Comparison of ENCODE assay signal across 35 mouse cellular contexts in genomic region chr9:116633075-116633474, GRCm38 (mm10).
"Had no signal": no experiment of that assay in that cellular context is flagged by ENCODE, and none has a peak within 500 bp of the region (broad histone marks: within the 10 kb centered on the region; RNA-seq: fewer than 3 reads in every experiment).

No protein-coding gene starts in this region.

- DNase-seq: heart, postnatal 10 days; heart, postnatal 14 days; heart, postnatal 36 days; heart, postnatal 4 days; kidney, adult 11 months; kidney, adult 18-20 months; kidney, adult 2 months; kidney, adult 8-10 months; kidney, adult 9 months; kidney, postnatal 10 days; kidney, postnatal 14 days; kidney, postnatal 25 days; kidney, postnatal 36 days; kidney, postnatal 4 days; layer of hippocampus, adult 9-11 months; layer of hippocampus, postnatal 36 days had no signal

- H3K9me3 ChIP-seq: heart, embryonic 10.5 days; hindbrain, embryonic 13.5 days; hindbrain, embryonic 15.5 days; intestine, embryonic 15.5 days had no signal

- H3K27me3 ChIP-seq: heart, embryonic 12.5 days; heart, embryonic 13.5 days; heart, embryonic 15.5 days; hindbrain, embryonic 12.5 days; hindbrain, embryonic 13.5 days; hindbrain, embryonic 15.5 days; intestine, embryonic 15.5 days; kidney, embryonic 15.5 days had no signal

- ATAC-seq: hindbrain, embryonic 16.5 days; hindbrain, postnatal 0 days; inflammation-experienced regulatory T-cells, adult 6 months; intestine, embryonic 15.5 days; intestine, embryonic 16.5 days; intestine, postnatal 0 days had no signal

- H3K27ac ChIP-seq: heart, embryonic 10.5 days; heart, embryonic 13.5 days; heart, embryonic 15.5 days; hindbrain, embryonic 10.5 days; hindbrain, embryonic 12.5 days; hindbrain, embryonic 13.5 days; hindbrain, embryonic 14.5 days; hindbrain, embryonic 15.5 days; hindbrain, postnatal 0 days; intestine, embryonic 15.5 days; kidney, embryonic 15.5 days; kidney, postnatal 0 days; layer of hippocampus, adult 2 months had no signal

- H3K4me3 ChIP-seq: heart, embryonic 10.5 days; heart, embryonic 12.5 days; heart, embryonic 13.5 days; heart, embryonic 15.5 days; hindbrain, embryonic 10.5 days; hindbrain, embryonic 12.5 days; hindbrain, embryonic 13.5 days; hindbrain, embryonic 15.5 days; intestine, embryonic 15.5 days; kidney, embryonic 15.5 days; layer of hippocampus, adult 2 months had no signal

- H3K4me1 ChIP-seq: hindbrain, embryonic 10.5 days; hindbrain, embryonic 12.5 days; hindbrain, embryonic 13.5 days; hindbrain, embryonic 15.5 days; intestine, embryonic 15.5 days; kidney, embryonic 15.5 days had no signal

- H3K36me3 ChIP-seq: hindbrain, embryonic 10.5 days; hindbrain, embryonic 12.5 days; hindbrain, embryonic 13.5 days; hindbrain, embryonic 15.5 days; intestine, embryonic 15.5 days had no signal

- H3K9ac ChIP-seq: heart, embryonic 12.5 days; heart, embryonic 13.5 days; heart, embryonic 15.5 days; hindbrain, embryonic 12.5 days; hindbrain, embryonic 13.5 days; hindbrain, embryonic 14.5 days; hindbrain, embryonic 15.5 days; intestine, embryonic 15.5 days; kidney, embryonic 15.5 days had no signal

- H3K4me2 ChIP-seq: heart, embryonic 11.5 days; heart, embryonic 12.5 days; heart, embryonic 13.5 days; heart, embryonic 15.5 days; hindbrain, embryonic 12.5 days; hindbrain, embryonic 13.5 days; hindbrain, embryonic 14.5 days; hindbrain, embryonic 15.5 days; intestine, embryonic 15.5 days; kidney, embryonic 15.5 days had no signal
